Mouse (Mus musculus) megakaryocyte-erythroid progenitor cell, adult 5-6 weeks (primary cell): ENCODE results near the gene Myo1c. TPM values are rescaled to one million over a fixed set of nuclear protein-coding genes. Genes with fewer than 3 reads are reported as not detected.

Source experiments
- ATAC-seq: replicated peaks from 2 replicates; pipeline ENCODE4 v1.8.0; 2016; ENCODE audit warnings: mild to moderate bottlenecking, inconsistent platforms; ENCODE audit not compliant: severe bottlenecking, poor library complexity, low FRiP score, low TSS enrichment
- total RNA-seq, 2 experiments: library from RNA; stranded (forward) in 1 of 2; stranded (reverse) in 1 of 2; fragments of 200-1000, 215-1000 nt in 1 of 2; fragments of >200 nt in 1 of 2; fragmentation: Nextera tagmentation in 1 of 2; gene quantifications; 2 replicates each; pipeline ENCODE4 v1.2.3; 2014 to 2017

The Myo1c gene
- total RNA-seq (2014; fragmentation: Nextera tagmentation) (36.5 and 37.4 TPM in 2 replicates), total RNA-seq (2017) (13.5 and 32.6 TPM in 2 replicates)

GRCm38 (mm10) chr11:75650311-75650710 is at the start of gene Myo1c:
Myo1c (plus strand) TSS chr11:75650504.
- ATAC-seq = no peak

GRCm38 (mm10) chr11:75604826-75605225 is 45.5 kb upstream of the Myo1c start:
- ATAC-seq = no peak

- ATAC-seq = no peak
Observed at GRCm38 (mm10) chr11:75605318-75605717, 45.0 kb upstream of the Myo1c start.

GRCm38 (mm10) chr11:75608776-75609175 is 41.5 kb upstream of the Myo1c start:
- ATAC-seq = no peak

GRCm38 (mm10) chr11:75610021-75610420 is 40.3 kb upstream of the Myo1c start:
- no peak for ATAC-seq

- ATAC-seq = no peak
Observed at GRCm38 (mm10) chr11:75614769-75615168, 35.5 kb upstream of the Myo1c start.

- no peak for ATAC-seq
Observed at GRCm38 (mm10) chr11:75615556-75615955, 34.7 kb upstream of the Myo1c start.

GRCm38 (mm10) chr11:75619133-75619532 is 31.2 kb upstream of the Myo1c start:
- ATAC-seq = no peak

- no peak for ATAC-seq
Observed at GRCm38 (mm10) chr11:75620136-75620780, 30.0 kb upstream of the Myo1c start.

GRCm38 (mm10) chr11:75621426-75621825 is 28.9 kb upstream of the Myo1c start:
- ATAC-seq = no peak

- ATAC-seq = no peak
Observed at GRCm38 (mm10) chr11:75622588-75623329, 27.5 kb upstream of the Myo1c start.

GRCm38 (mm10) chr11:75624102-75624554 is 26.2 kb upstream of the Myo1c start:
- no peak for ATAC-seq

- no peak for ATAC-seq
Observed at GRCm38 (mm10) chr11:75625820-75626219, 24.5 kb upstream of the Myo1c start.

- ATAC-seq = no peak
Observed at GRCm38 (mm10) chr11:75630098-75630497, 20.2 kb upstream of the Myo1c start.

- ATAC-seq = peak; percentile 99
Observed at GRCm38 (mm10) chr11:75630645-75631229, 19.6 kb upstream of the Myo1c start, which contains the start of gene Inpp5k. Inpp5k (plus strand) TSS chr11:75630988.

- no peak for ATAC-seq
Observed at GRCm38 (mm10) chr11:75631561-75632225, 18.6 kb upstream of the Myo1c start.

- no peak for ATAC-seq
Observed at GRCm38 (mm10) chr11:75632921-75633320, 17.4 kb upstream of the Myo1c start.

GRCm38 (mm10) chr11:75634801-75635200 is 15.5 kb upstream of the Myo1c start:
- no peak for ATAC-seq

- no peak for ATAC-seq
Observed at GRCm38 (mm10) chr11:75635315-75635714, 15.0 kb upstream of the Myo1c start.

- ATAC-seq = no peak
Observed at GRCm38 (mm10) chr11:75643323-75643722, 7.0 kb upstream of the Myo1c start.
